Mouse (Mus musculus): ENCODE measurements around the gene Inpp4b.

DNA sequence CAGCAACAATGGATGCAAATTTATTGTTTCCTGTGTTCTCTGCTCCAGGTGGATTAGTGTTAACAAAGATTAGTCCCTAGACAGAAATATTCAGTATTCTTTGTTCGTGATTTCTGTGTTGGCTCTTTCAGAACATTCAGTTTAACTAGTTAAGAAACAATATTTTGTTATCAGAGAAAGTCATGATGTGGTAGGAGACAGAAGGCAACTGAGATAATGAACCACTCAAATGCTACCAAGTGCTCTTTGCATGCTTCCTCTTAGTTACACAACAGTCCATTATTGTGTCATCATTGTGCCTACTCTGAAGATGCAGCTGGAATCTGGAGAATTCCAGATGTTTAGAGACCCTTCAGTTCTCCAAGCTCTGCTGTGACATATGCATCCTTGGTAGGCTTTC is 432.1 kb downstream of the Inpp4b start:
- TF ChIP-seq CTCF (IDR thresholded peaks at IDR 0.05) (no peak), EP300 (IDR thresholded peaks at IDR 0.05) (no peak)

Measured in lung, postnatal 0 days (tissue).